Mouse (Mus musculus) megakaryocyte, embryonic 14.5 days (primary cell): ENCODE results near the gene Sox15. TPM values are rescaled to one million over a fixed set of nuclear protein-coding genes. Genes with fewer than 3 reads are reported as not detected.

Experiments
- H3K27me3 ChIP-seq: replicated peaks from 2 replicates; pipeline ENCODE3; 2012; ENCODE audit warnings: inconsistent platforms
- H3K36me3 ChIP-seq: replicated peaks from 2 replicates; pipeline ENCODE3; 2012; ENCODE audit warnings: low read length, inconsistent platforms, mixed read lengths
- H3K4me1 ChIP-seq: 2 replicates; pipeline ENCODE4 v1.6.1; 2012; ENCODE audit warnings: inconsistent platforms
- H3K4me3 ChIP-seq: replicated peaks from 2 replicates; pipeline ENCODE3; 2012; ENCODE audit warnings: moderate library complexity, mild to moderate bottlenecking, inconsistent platforms
- H3K9me3 ChIP-seq: 2 replicates; pipeline ENCODE4 v1.6.1; 2012; ENCODE audit warnings: inconsistent platforms
- FLI1 ChIP-seq: IDR thresholded peaks from 2 replicates; pipeline ENCODE4 v1.6.1; 2012; ENCODE audit warnings: low read length, inconsistent platforms, mixed read lengths
- GATA1 ChIP-seq: IDR thresholded peaks from 3 replicates; pipeline ENCODE4 v1.6.1; 2012; ENCODE audit warnings: mixed read lengths, low read length, inconsistent platforms, borderline replicate concordance
- polyA plus RNA-seq: library from polyadenylated mRNA; stranded (reverse); fragments of >175 nt; gene quantifications from 2 replicates; pipeline ENCODE4 v1.2.3, GENCODE M21; 2012; ENCODE audit warnings: low replicate concordance; ENCODE audit not compliant: insufficient read depth

Sox15 gene
- polyA plus RNA-seq, 1 experiment: not detected

GRCm38 (mm10) chr11:69633128-69633866, 21.8 kb upstream of the Sox15 start:
- Histone ChIP-seq H3K4me1 (peaks cover 51% of the 10 kb centered on the region), H3K4me3 (peak overlapping the region; percentile 97), H3K9me3 (no peaks in the 10 kb centered on the region), H3K27me3 (no peaks in the 10 kb centered on the region), H3K36me3 (peaks cover 21% of the 10 kb centered on the region)
- TF ChIP-seq GATA1: no peak
- no peak for TF ChIP-seq FLI1

- Histone ChIP-seq H3K36me3 (peaks cover 39% of the 10 kb centered on the region), H3K9me3 (no peaks in the 10 kb centered on the region), H3K4me1 (peaks cover 44% of the 10 kb centered on the region), H3K27me3 (no peaks in the 10 kb centered on the region), H3K4me3 (no peak overlapping the region)
- TF ChIP-seq FLI1: no peak
- TF ChIP-seq GATA1: no peak
These were observed 19.6 kb upstream of the Sox15 start for GRCm38 (mm10) chr11:69635471-69635870.

GRCm38 (mm10) chr11:69645860-69646259, 9.3 kb upstream of the Sox15 start:
- no peaks in the 10 kb centered on the region for H3K4me1 ChIP-seq
- H3K4me3 ChIP-seq: no peak overlapping the region
- H3K27me3 ChIP-seq: no peaks in the 10 kb centered on the region
- TF ChIP-seq GATA1 (no peak), FLI1 (no peak)
- H3K9me3 ChIP-seq: no peaks in the 10 kb centered on the region
- peaks cover 94% of the 10 kb centered on the region for H3K36me3 ChIP-seq

- H3K27me3 ChIP-seq: no peaks in the 10 kb centered on the region
- TF ChIP-seq GATA1: no peak
- peaks cover 98% of the 10 kb centered on the region for H3K36me3 ChIP-seq
- no peak overlapping the region for H3K4me3 ChIP-seq
- peaks cover 38% of the 10 kb centered on the region for H3K4me1 ChIP-seq
- H3K9me3 ChIP-seq: no peaks in the 10 kb centered on the region
These were observed 1.7 kb upstream of the Sox15 start for GRCm38 (mm10) chr11:69653399-69653798.

- peaks cover 49% of the 10 kb centered on the region for H3K4me1 ChIP-seq
- H3K27me3 ChIP-seq: no peaks in the 10 kb centered on the region
- no peak overlapping the region for H3K4me3 ChIP-seq
- no peaks in the 10 kb centered on the region for H3K9me3 ChIP-seq
- peaks cover 94% of the 10 kb centered on the region for H3K36me3 ChIP-seq
- TF ChIP-seq FLI1 (no peak), GATA1 (no peak)
These were observed 354 bp upstream of the Sox15 start for GRCm38 (mm10) chr11:69654760-69655159.

GRCm38 (mm10) chr11:69656065-69656455, 946 bp downstream of the Sox15 start:
- Histone ChIP-seq H3K4me1 (peaks cover 60% of the 10 kb centered on the region), H3K9me3 (no peaks in the 10 kb centered on the region), H3K27me3 (no peaks in the 10 kb centered on the region), H3K36me3 (peaks cover 87% of the 10 kb centered on the region), H3K4me3 (no peak overlapping the region)
- TF ChIP-seq GATA1 (no peak), FLI1 (no peak)

- Histone ChIP-seq H3K4me1 (peaks cover 68% of the 10 kb centered on the region), H3K36me3 (peaks cover 79% of the 10 kb centered on the region), H3K4me3 (no peak overlapping the region), H3K27me3 (no peaks in the 10 kb centered on the region), H3K9me3 (no peaks in the 10 kb centered on the region)
- TF ChIP-seq FLI1: no peak
- no peak for TF ChIP-seq GATA1
These were observed 1.7 kb downstream of the Sox15 start for GRCm38 (mm10) chr11:69656617-69657461.

GRCm38 (mm10) chr11:69657462-69657881, 2.4 kb downstream of the Sox15 start:
- TF ChIP-seq GATA1: no peak
- peaks cover 72% of the 10 kb centered on the region for H3K36me3 ChIP-seq
- H3K4me1 ChIP-seq: peaks cover 63% of the 10 kb centered on the region
- H3K4me3 ChIP-seq: peak overlapping the region; percentile 10
- H3K27me3 ChIP-seq: no peaks in the 10 kb centered on the region
- H3K9me3 ChIP-seq: no peaks in the 10 kb centered on the region

- H3K9me3 ChIP-seq: no peaks in the 10 kb centered on the region
- H3K4me3 ChIP-seq: peak overlapping the region; percentile 94
- no peak for TF ChIP-seq FLI1
- TF ChIP-seq GATA1: no peak
- H3K36me3 ChIP-seq: peaks cover 64% of the 10 kb centered on the region
- H3K27me3 ChIP-seq: no peaks in the 10 kb centered on the region
- H3K4me1 ChIP-seq: peaks cover 87% of the 10 kb centered on the region
These were observed 6.2 kb downstream of the Sox15 start for GRCm38 (mm10) chr11:69661221-69661881.
